Mouse (Mus musculus) liver, embryonic 14.5 days (tissue): ENCODE results near the gene Asic1. TPM values are rescaled to one million over a fixed set of nuclear protein-coding genes. Genes with fewer than 3 reads are reported as not detected.

ENCODE experiments used
- ATAC-seq: fragments of 200-750 bp; cut with Nextera tagmentation; 2 replicates; pipeline ENCODE4 v1.8.0; 2017; ENCODE audit warnings: moderate number of reproducible peaks, mild to moderate bottlenecking, moderate library complexity; ENCODE audit not compliant: insufficient read depth
- DNase-seq, 3 experiments: peaks; one replicate each; pipeline ENCODE4 v3.0.0-alpha.2; 2012 to 2013; ENCODE audit warnings: low read depth in 3 of 3, low spot score in 3 of 3
- H3K27ac ChIP-seq: fragments of 300-500 bp; sonication (generic); 2 replicates; pipeline ENCODE4 v1.5.1; 2014; ENCODE audit warnings: moderate library complexity, mild to moderate bottlenecking, control low read depth, inconsistent platforms
- H3K27me3 ChIP-seq: fragments of 300-500 bp; sonication (generic); 2 replicates; pipeline ENCODE4 v1.6.1; 2014; ENCODE audit warnings: mild to moderate bottlenecking, low read length, moderate library complexity; ENCODE audit not compliant: control insufficient read depth, insufficient read depth
- H3K36me3 ChIP-seq: fragments of 300-500 bp; sonication (generic); replicated peaks from 2 replicates; pipeline ENCODE4 v1.6.1; 2014; ENCODE audit warnings: low read depth; ENCODE audit not compliant: control insufficient read depth, insufficient read depth
- H3K4me1 ChIP-seq, 2 experiments: fragments of 200-500 bp in 1 of 2; fragments of 300-500 bp in 1 of 2; sonication (generic) in 1 of 2; replicated peaks; 2 replicates each; pipeline ENCODE4 v1.6.1; 2012 to 2014; ENCODE audit warnings: antibody characterized with exemption in 1 of 2, inconsistent platforms in 1 of 2, low read length in 1 of 2; ENCODE audit not compliant: control insufficient read depth in 2 of 2, insufficient read depth in 2 of 2
- H3K4me2 ChIP-seq: fragments of 300-500 bp; sonication (generic); 2 replicates; pipeline ENCODE4 v1.6.1; 2014; ENCODE audit warnings: low read depth, mild to moderate bottlenecking, control low read depth, moderate library complexity
- H3K4me3 ChIP-seq, 2 experiments: fragments of 200-500 bp in 1 of 2; fragments of 300-500 bp in 1 of 2; sonication (generic) in 1 of 2; 2 replicates each; pipeline ENCODE4 v1.5.1; 2012 to 2014; ENCODE audit warnings: low read depth in 2 of 2, low read length in 2 of 2, mild to moderate bottlenecking in 2 of 2, control low read depth in 1 of 2, inconsistent platforms in 1 of 2, moderate library complexity in 1 of 2; ENCODE audit not compliant: insufficient read depth in 1 of 2
- H3K9ac ChIP-seq: fragments of 300-500 bp; sonication (generic); replicated peaks from 2 replicates; pipeline ENCODE4 v1.6.1; 2014; ENCODE audit warnings: mild to moderate bottlenecking, control low read depth, moderate library complexity
- H3K9me3 ChIP-seq: fragments of 300-500 bp; sonication (generic); 2 replicates; pipeline ENCODE4 v1.6.1; 2016; ENCODE audit warnings: low read length, mixed read lengths; ENCODE audit not compliant: control insufficient read depth
- CTCF ChIP-seq: IDR thresholded peaks from 2 replicates; pipeline ENCODE4 v1.5.1; 2016; ENCODE audit warnings: antibody characterized with exemption, low read depth, control low read depth
- EP300 ChIP-seq: IDR thresholded peaks from 2 replicates; pipeline ENCODE4 v1.6.1; 2016; ENCODE audit warnings: antibody characterized with exemption, low read depth
- WGBS: fragments of 180-500 bp; shearing (Covaris S2); extraction: QIAGEN DNeasy Blood & Tissue Kit; methylation state at CpG from one replicate; pipeline ENCODE4 v1.1.7; 2014; ENCODE audit not compliant: insufficient replicate concordance; 5-methylcytosine and 5-hydroxymethylcytosine counted together
- polyA plus RNA-seq, 2 experiments: library from polyadenylated mRNA; depleted of rRNA in 1 of 2; stranded (reverse) in 1 of 2; unstranded in 1 of 2; fragments of >200 nt; fragmentation: Nextera tagmentation in 1 of 2; extraction: Ambion mirVana in 1 of 2; gene quantifications; 2 replicates each; pipeline versions ENCODE4 v1.2.1 to v1.2.3; 2012 to 2014

Asic1 gene
- polyA plus RNA-seq, 2 experiments: 0.04 to 0.15 TPM

GRCm38 (mm10) chr15:99704041-99704681 lies 34.0 kb downstream of the Asic1 start:
- WGBS: 64% methylated on average over 23 of the region's 23 CpGs
- Histone ChIP-seq H3K4me2 (no peak overlapping the region), H3K9ac (no peak overlapping the region), H3K4me3 (no peak overlapping the region), H3K27ac (no peak overlapping the region), H3K27me3 (no peaks in the 10 kb centered on the region), H3K36me3 (peaks cover 11% of the 10 kb centered on the region), H3K4me1 (peaks cover 3 to 4% of the 10 kb centered on the region in 2 experiments; a peak in 2 of 4 replicates), H3K9me3 (no peaks in the 10 kb centered on the region)
- no peak for ATAC-seq
- TF ChIP-seq EP300 (no peak), CTCF (no peak)
- DNase-seq: no peak

- TF ChIP-seq EP300 (no peak), CTCF (no peak)
- Histone ChIP-seq H3K9ac (no peak overlapping the region), H3K9me3 (no peaks in the 10 kb centered on the region), H3K4me2 (no peak overlapping the region), H3K4me3 (no peak overlapping the region), H3K27ac (no peak overlapping the region), H3K36me3 (peaks cover 17% of the 10 kb centered on the region), H3K4me1 (peaks cover 3 to 4% of the 10 kb centered on the region in 2 experiments; a peak in 2 of 4 replicates), H3K27me3 (no peaks in the 10 kb centered on the region)
- WGBS: 52% methylated on average over 7 of the region's 7 CpGs
- DNase-seq (no peak), ATAC-seq (no peak)
These were observed 34.7 kb downstream of the Asic1 start for GRCm38 (mm10) chr15:99704881-99705280.

GRCm38 (mm10) chr15:99705440-99706048 lies 35.4 kb downstream of the Asic1 start, which contains the start of gene Gm17349:
Gene Gm17349, minus strand, starts transcription at chr15:99705490.
- Histone ChIP-seq H3K4me1 (peaks cover 3 to 7% of the 10 kb centered on the region in 2 experiments; a peak in 2 of 4 replicates), H3K36me3 (peaks cover 17% of the 10 kb centered on the region), H3K4me2 (no peak within 1 kb of the TSS), H3K9me3 (no peaks in the 10 kb centered on the region), H3K27ac (no peak within 1 kb of the TSS), H3K9ac (no peak within 1 kb of the TSS), H3K27me3 (no peaks in the 10 kb centered on the region), H3K4me3 (no peak within 1 kb of the TSS)
- ATAC-seq: no peak
- DNase-seq: peak in 1 of 3 experiments; percentile 55
- TF ChIP-seq CTCF: peak; percentile 92
- TF ChIP-seq EP300: no peak
- 59% methylated on average over 11 of the region's 11 CpGs for WGBS

GRCm38 (mm10) chr15:99708176-99708575 lies 38.0 kb downstream of the Asic1 start:
- no peak for TF ChIP-seq CTCF
- TF ChIP-seq EP300: no peak
- peaks cover 19% of the 10 kb centered on the region for H3K36me3 ChIP-seq
- H3K4me2 ChIP-seq: no peak overlapping the region
- no peak overlapping the region for H3K27ac ChIP-seq
- WGBS: 88% methylated on average over 13 of the region's 13 CpGs
- ATAC-seq: no peak
- H3K9me3 ChIP-seq: no peaks in the 10 kb centered on the region
- no peak for DNase-seq
- no peaks in the 10 kb centered on the region for H3K27me3 ChIP-seq
- H3K4me1 ChIP-seq: peaks cover 0 to 5% of the 10 kb centered on the region in 2 experiments; a peak in 1 of 4 replicates
- no peak overlapping the region for H3K9ac ChIP-seq
- H3K4me3 ChIP-seq: no peak overlapping the region
